Mouse (Mus musculus) right cerebral cortex, postnatal 36 days (tissue): ENCODE data around the gene Prune2.

Source experiments
- DNase-seq, 2 experiments: peaks; one replicate each; pipeline ENCODE4 v3.0.0; 2022; ENCODE audit warnings: low spot score in 2 of 2, mixed read lengths in 1 of 2

The Prune2 gene

GRCm38 (mm10) chr19:16955613-16956271 lies at the start of gene Prune2:
Gene Prune2, plus strand, starts transcription at chr19:16956118.
- peak in 1 of 2 experiments; percentile 19 for DNase-seq

GRCm38 (mm10) chr19:16911507-16911906 lies 44.4 kb upstream of the Prune2 start:
- DNase-seq, result no peak

- DNase-seq, result no peak
These were observed 31.4 kb upstream of the Prune2 start for GRCm38 (mm10) chr19:16924516-16924915.

- no peak for DNase-seq
These were observed 21.3 kb upstream of the Prune2 start for GRCm38 (mm10) chr19:16934664-16935063.

- no peak for DNase-seq
These were observed 7.1 kb upstream of the Prune2 start for GRCm38 (mm10) chr19:16948794-16949313.

- no peak for DNase-seq
These were observed 6.6 kb upstream of the Prune2 start for GRCm38 (mm10) chr19:16949341-16949740.

GRCm38 (mm10) chr19:16950051-16950450 lies 5.9 kb upstream of the Prune2 start:
- no peak for DNase-seq

GRCm38 (mm10) chr19:16950664-16951363 lies 5.1 kb upstream of the Prune2 start:
- no peak for DNase-seq

GRCm38 (mm10) chr19:16954736-16955135 lies 1.2 kb upstream of the Prune2 start:
- no peak for DNase-seq

- no peak for DNase-seq
These were observed 696 bp upstream of the Prune2 start for GRCm38 (mm10) chr19:16955231-16955612.

- DNase-seq, result no peak
These were observed 401 bp downstream of the Prune2 start for GRCm38 (mm10) chr19:16956319-16956718.

- no peak for DNase-seq
These were observed 3.1 kb downstream of the Prune2 start for GRCm38 (mm10) chr19:16959051-16959450.

GRCm38 (mm10) chr19:16959551-16959950 lies 3.6 kb downstream of the Prune2 start:
- DNase-seq, result no peak

- DNase-seq, result no peak
These were observed 5.1 kb downstream of the Prune2 start for GRCm38 (mm10) chr19:16961036-16961435.

- no peak for DNase-seq
These were observed 7.3 kb downstream of the Prune2 start for GRCm38 (mm10) chr19:16963178-16963577.

GRCm38 (mm10) chr19:16968768-16969167 lies 12.8 kb downstream of the Prune2 start:
- no peak for DNase-seq

- no peak for DNase-seq
These were observed 14.7 kb downstream of the Prune2 start for GRCm38 (mm10) chr19:16970612-16971011.

GRCm38 (mm10) chr19:16978910-16979309 lies 23.0 kb downstream of the Prune2 start:
- no peak for DNase-seq

GRCm38 (mm10) chr19:16981743-16982142 lies 25.8 kb downstream of the Prune2 start:
- DNase-seq, result no peak

- DNase-seq, result no peak
These were observed 29.0 kb downstream of the Prune2 start for GRCm38 (mm10) chr19:16984897-16985296.

- no peak for DNase-seq
These were observed 32.1 kb downstream of the Prune2 start for GRCm38 (mm10) chr19:16987984-16988383.

GRCm38 (mm10) chr19:16992151-16992550 lies 36.2 kb downstream of the Prune2 start:
- DNase-seq, result no peak

- no peak for DNase-seq
These were observed 38.3 kb downstream of the Prune2 start for GRCm38 (mm10) chr19:16994260-16994659.
